Mouse (Mus musculus) small intestine, adult 2 months (tissue): ENCODE results near the gene Spout1.

Experiments used
- CTCF ChIP-seq: fragments of 200-500 bp; IDR thresholded peaks from 2 replicates; pipeline ENCODE4 v1.5.1; 2012; ENCODE audit warnings: low read depth, mild to moderate bottlenecking, control low read depth, inconsistent platforms, low read length, moderate library complexity, mixed read lengths; ENCODE audit not compliant: insufficient replicate concordance, insufficient read length; ENCODE audit errors: extremely low read depth
- POLR2A ChIP-seq: fragments of 200-500 bp; IDR thresholded peaks from 2 replicates; pipeline ENCODE4 v1.6.1; 2012; ENCODE audit warnings: low read depth, mild to moderate bottlenecking, control low read depth, inconsistent platforms, low read length, moderate library complexity

GRCm38 (mm10) chr2:30133613-30134377 is 44.5 kb downstream of the Spout1 start, which contains the start of gene Tbc1d13:
- TF ChIP-seq POLR2A = peak; percentile 96
- no peak for TF ChIP-seq CTCF
